In genomic region chr5:67099393-67100271, GRCm38 (mm10) we compare ENCODE assay signal across 11 mouse cellular contexts. TPM values are rescaled to one million over a fixed set of nuclear protein-coding genes. Genes with fewer than 3 reads are reported as not detected.
DNase-seq lines count a peak whose midpoint lies in the region; ATAC-seq lines count a peak whose summit lies in the region.
"Had no signal": no experiment of that assay in that cellular context is flagged by ENCODE, and none has a peak within 500 bp of the region (broad histone marks: within the 10 kb centered on the region; RNA-seq: fewer than 3 reads in every experiment).

No protein-coding gene starts in this region.

- DNase-seq in adrenal gland, postnatal 10 days = peak; percentile 8
- DNase-seq in adrenal gland, adult 18-20 months (ENCODE audit: low spot score in 2 of 2) = no peak
- peak; percentile 12 for DNase-seq in kidney, adult 9 months
- DNase-seq in kidney, postnatal 25 days = no peak
- peak; percentile 11 for DNase-seq in testis, postnatal 14 days (ENCODE audit: low spot score)
- DNase-seq in testis, postnatal 10 days (ENCODE audit: low spot score) = no peak
- DNase-seq in urinary bladder, adult 2 months (ENCODE audit: low spot score) = no peak
- DNase-seq: spleen, adult 18-20 months had no signal

- no peak for ATAC-seq in granulocyte monocyte progenitor cell, adult 5-6 weeks (replicated peaks; ENCODE audit: poor library complexity, severe bottlenecking)
- ATAC-seq: Patski had no signal

RNA-seq across cellular contexts. Expression of gene Phox2b, which starts 0.5 kb away (rescaled TPM):
- 10 to 100 TPM; 16.2 to 19.1 TPM for total RNA-seq in adrenal gland, postnatal 10 days (2021)
- total RNA-seq in adrenal gland, adult 18-20 months (2021) = 10 to 100 TPM; 15.6 to 17.2 TPM
- not detected in 2 replicates for total RNA-seq in granulocyte monocyte progenitor cell, adult 5-6 weeks (2014; fragmentation: Nextera tagmentation)
- total RNA-seq in granulocyte monocyte progenitor cell, adult 5-6 weeks (2017) = not detected in 2 replicates
- polyA plus RNA-seq in urinary bladder, adult 2 months (2012; rRNA removed) = 0.30 and 0.41 TPM in 2 replicates
- total RNA-seq: left cerebral cortex, adult 18-20 months had no signal
- polyA plus RNA-seq: Patski had no signal

Comparison
In these comparisons a context has a peak if more than half of its experiments do, and no peak if none do; other contexts are left out.
1. DNase-seq: peak in adrenal gland, postnatal 10 days (single experiment), kidney, adult 9 months (single experiment) and testis, postnatal 14 days (single experiment); none in adrenal gland, adult 18-20 months (0 of 2), kidney, postnatal 25 days (0 of 2), testis, postnatal 10 days (single experiment) and urinary bladder, adult 2 months (single experiment).
2. RNA of gene Phox2b, which starts 0.5 kb away (total RNA-seq): 16.2 to 19.1 TPM in adrenal gland, postnatal 10 days and 15.6 to 17.2 TPM in adrenal gland, adult 18-20 months; not detected in granulocyte monocyte progenitor cell, adult 5-6 weeks; every median in the first group is over 10 times any median in the second.